Mouse (Mus musculus): Measurements from ENCODE around the gene Etl4. TPM values are rescaled to one million over a fixed set of nuclear protein-coding genes. Genes with fewer than 3 reads are reported as not detected.
"Not testable (repeated sequence)": the region's sequence is repeated elsewhere in the genome, so short reads cannot be mapped to it uniquely, and the experiment has no call there.

The Etl4 gene
- polyA plus RNA-seq, 1 experiment from 2014 or later, result 2.5 TPM

DNA sequence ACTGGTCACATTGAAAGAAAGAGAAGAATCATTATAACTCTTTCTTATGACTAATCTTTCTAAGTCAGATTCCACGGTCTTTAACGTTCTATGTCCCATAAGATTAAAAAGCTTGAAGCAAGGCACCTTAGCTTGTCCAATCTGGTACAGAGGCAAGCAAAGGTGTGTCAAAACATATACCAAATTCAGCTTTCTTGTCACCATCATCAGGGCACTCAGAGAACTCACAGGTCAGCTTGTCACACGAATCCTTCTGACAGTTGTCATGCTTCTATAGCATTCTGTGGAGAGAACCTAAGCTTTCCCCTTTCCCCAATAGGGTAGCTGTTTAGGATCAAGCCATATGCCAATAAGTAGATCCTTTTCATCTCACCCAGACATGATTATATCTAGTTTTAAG lies 267.7 kb downstream of the Etl4 start:
- not testable (repeated sequence) for ATAC-seq (ENCODE audit: low FRiP score, low TSS enrichment); H3K27ac ChIP-seq (replicated peaks; ENCODE audit: low read depth, low read length)

DNA sequence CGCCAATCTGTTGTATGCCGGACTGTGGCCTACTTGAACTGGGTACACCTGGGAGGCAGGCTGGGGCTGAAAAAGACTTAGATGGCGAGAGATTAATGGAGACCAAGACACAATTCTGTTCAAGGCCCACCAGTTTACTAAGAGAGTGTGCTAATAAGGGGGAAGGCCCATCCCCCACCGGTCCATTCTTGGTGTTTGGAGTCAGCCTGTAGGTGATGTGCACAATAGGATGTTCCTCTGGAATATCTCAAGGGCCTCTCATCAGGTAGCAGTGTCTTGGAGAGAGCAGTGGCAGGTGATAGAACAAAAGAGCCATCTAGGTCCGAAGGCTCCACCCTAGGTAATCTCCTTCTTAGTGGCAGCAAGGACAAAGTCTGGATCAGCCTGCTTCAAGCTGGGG lies 271.0 kb downstream of the Etl4 start:
- H3K27ac ChIP-seq (replicated peaks; ENCODE audit: low read depth, low read length); H3K9me3 ChIP-seq (ENCODE audit: control insufficient read depth, low read length); H3K27me3 ChIP-seq (ENCODE audit: control insufficient read depth, insufficient read depth, low read length); ATAC-seq (ENCODE audit: low FRiP score, low TSS enrichment); DNase-seq; H3K9ac ChIP-seq (replicated peaks; ENCODE audit: low read length); H3K36me3 ChIP-seq (ENCODE audit: control insufficient read depth, insufficient read depth, low read length); H3K4me1 ChIP-seq (ENCODE audit: control insufficient read depth, insufficient read depth, low read length); H3K4me3 ChIP-seq (replicated peaks; ENCODE audit: low read depth, low read length); H3K4me2 ChIP-seq (ENCODE audit: low read length): not testable (repeated sequence)
- WGBS, result 94% methylated on average over 5 of the region's 5 CpGs

More for the DNA sequence above, 267.7 kb downstream of the Etl4 start:
- H3K4me2 ChIP-seq (ENCODE audit: low read length); H3K9ac ChIP-seq (replicated peaks; ENCODE audit: low read length); H3K9me3 ChIP-seq (ENCODE audit: control insufficient read depth, low read length); H3K36me3 ChIP-seq (ENCODE audit: control insufficient read depth, insufficient read depth, low read length); H3K4me3 ChIP-seq (replicated peaks; ENCODE audit: low read depth, low read length); DNase-seq; H3K4me1 ChIP-seq (ENCODE audit: control insufficient read depth, insufficient read depth, low read length); H3K27me3 ChIP-seq (ENCODE audit: control insufficient read depth, insufficient read depth, low read length): not testable (repeated sequence)
- 88% methylated on average over 3 of the region's 3 CpGs for WGBS

DNA sequence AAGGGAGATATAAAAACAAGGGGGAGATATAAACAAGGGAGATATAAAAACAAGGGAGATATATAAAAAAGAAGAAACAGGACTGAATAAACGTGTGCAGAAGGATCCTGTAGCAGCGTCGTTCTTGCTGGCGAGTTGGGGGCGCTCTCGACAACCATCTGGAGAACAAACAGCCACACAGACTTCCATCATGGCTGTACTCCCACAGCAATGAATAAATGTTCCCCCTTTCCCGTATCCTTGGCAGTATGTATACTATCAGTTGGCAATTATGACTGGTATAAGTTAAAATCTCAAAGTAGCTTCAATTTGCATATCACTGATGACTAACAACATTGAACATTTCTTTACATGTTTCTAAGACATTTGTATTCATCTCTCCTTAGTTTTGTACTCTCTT lies 277.6 kb downstream of the Etl4 start:
- not testable (repeated sequence) for ATAC-seq (ENCODE audit: low FRiP score, low TSS enrichment); H3K9ac ChIP-seq (replicated peaks; ENCODE audit: low read length); H3K4me1 ChIP-seq (ENCODE audit: control insufficient read depth, insufficient read depth, low read length); H3K27ac ChIP-seq (replicated peaks; ENCODE audit: low read depth, low read length); H3K9me3 ChIP-seq (ENCODE audit: control insufficient read depth, low read length); H3K4me2 ChIP-seq (ENCODE audit: low read length); DNase-seq; H3K27me3 ChIP-seq (ENCODE audit: control insufficient read depth, insufficient read depth, low read length); H3K36me3 ChIP-seq (ENCODE audit: control insufficient read depth, insufficient read depth, low read length); H3K4me3 ChIP-seq (replicated peaks; ENCODE audit: low read depth, low read length)
- 92% methylated on average over 7 of the region's 7 CpGs for WGBS

DNA sequence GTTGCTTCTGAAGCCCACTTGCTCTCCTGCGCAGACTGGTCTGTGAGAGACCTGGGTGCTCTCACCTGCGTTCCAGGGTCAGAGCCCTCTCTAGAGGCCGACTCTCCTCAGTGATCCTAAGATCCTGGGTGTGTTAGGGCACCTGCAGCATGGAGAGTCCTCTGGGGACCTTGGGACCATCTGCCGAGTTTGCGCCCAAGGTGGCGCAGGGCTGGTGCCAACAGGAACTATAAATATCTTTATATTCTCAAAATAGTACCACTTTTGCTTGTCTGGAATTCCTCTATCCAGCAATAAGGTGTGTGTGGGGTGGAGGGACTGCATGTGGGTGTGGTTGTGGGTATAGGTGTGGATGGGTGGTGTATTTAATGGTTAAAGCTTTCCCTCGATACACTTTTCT lies 293.4 kb downstream of the Etl4 start:
- no peak overlapping the region for H3K4me2 ChIP-seq (ENCODE audit: low read length)
- H3K9me3 ChIP-seq (ENCODE audit: control insufficient read depth, low read length), result no peaks in the 10 kb centered on the region
- H3K36me3 ChIP-seq (ENCODE audit: control insufficient read depth, insufficient read depth, low read length), result no peaks in the 10 kb centered on the region
- no peak overlapping the region for H3K4me3 ChIP-seq (replicated peaks; ENCODE audit: low read depth, low read length)
- DNase-seq, result no peak
- H3K27me3 ChIP-seq (ENCODE audit: control insufficient read depth, insufficient read depth, low read length), result no peaks in the 10 kb centered on the region
- ATAC-seq (ENCODE audit: low FRiP score, low TSS enrichment), result no peak
- H3K9ac ChIP-seq (replicated peaks; ENCODE audit: low read length), result no peak overlapping the region
- WGBS, result 88% methylated on average over 7 of the region's 7 CpGs
- H3K4me1 ChIP-seq (ENCODE audit: control insufficient read depth, insufficient read depth, low read length), result no peaks in the 10 kb centered on the region
- H3K27ac ChIP-seq (replicated peaks; ENCODE audit: low read depth, low read length), result no peak overlapping the region

DNA sequence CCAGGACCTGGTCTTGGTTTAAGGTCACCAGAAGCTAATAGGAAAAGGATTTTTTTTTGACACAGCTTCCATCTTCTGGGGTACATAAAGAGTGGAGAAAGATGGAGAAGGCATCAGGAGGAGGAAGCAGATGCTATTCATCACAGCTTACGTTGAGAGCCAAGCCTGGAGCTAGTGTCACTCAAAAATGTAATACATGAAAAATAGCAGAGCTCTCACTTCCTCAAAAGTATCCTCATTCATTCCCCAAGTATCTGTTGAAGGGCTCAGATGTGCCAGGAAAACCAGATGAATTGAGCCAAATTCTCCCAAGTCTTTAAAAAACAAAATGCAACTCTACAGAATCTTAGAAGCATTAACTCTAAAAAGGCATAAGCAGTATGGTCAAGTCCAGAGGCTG lies 297.1 kb downstream of the Etl4 start:
- Histone ChIP-seq H3K4me2 (ENCODE audit: low read length) (no peak overlapping the region), H3K9me3 (ENCODE audit: control insufficient read depth, low read length) (no peaks in the 10 kb centered on the region), H3K4me1 (ENCODE audit: control insufficient read depth, insufficient read depth, low read length) (no peaks in the 10 kb centered on the region), H3K27ac (replicated peaks; ENCODE audit: low read depth, low read length) (no peak overlapping the region), H3K36me3 (ENCODE audit: control insufficient read depth, insufficient read depth, low read length) (no peaks in the 10 kb centered on the region), H3K4me3 (replicated peaks; ENCODE audit: low read depth, low read length) (no peak overlapping the region), H3K27me3 (ENCODE audit: control insufficient read depth, insufficient read depth, low read length) (no peaks in the 10 kb centered on the region), H3K9ac (replicated peaks; ENCODE audit: low read length) (no peak overlapping the region)
- no peak for DNase-seq
- no peak for ATAC-seq (ENCODE audit: low FRiP score, low TSS enrichment)
- 93% methylated on average over 1 of the region's 1 CpGs for WGBS

DNA sequence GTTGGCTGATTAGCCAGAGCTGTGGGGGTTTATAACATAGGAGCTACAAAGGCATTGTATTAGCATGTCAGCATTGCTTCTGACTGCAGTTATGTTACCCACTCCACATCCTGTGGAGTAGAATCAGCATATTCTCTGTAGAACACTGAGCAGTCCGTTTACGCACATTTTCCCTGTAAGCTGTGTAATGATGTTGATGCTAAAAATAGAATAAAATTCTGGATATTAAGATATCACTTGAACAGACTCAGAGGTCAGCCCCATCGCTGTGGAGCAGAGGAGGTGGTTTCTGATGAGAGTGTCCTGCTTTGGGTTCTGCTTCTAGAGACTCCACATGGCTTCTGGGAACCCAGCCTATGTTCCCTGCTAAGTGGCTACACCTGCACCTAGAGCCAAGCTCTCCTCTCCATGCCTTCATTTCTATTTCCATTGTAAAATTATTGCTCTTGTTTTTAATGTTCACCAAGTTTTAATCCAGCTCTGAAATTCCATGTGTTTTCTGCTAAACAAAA lies 299.2 kb downstream of the Etl4 start:
- no peak overlapping the region for H3K9ac ChIP-seq (replicated peaks; ENCODE audit: low read length)
- H3K27me3 ChIP-seq (ENCODE audit: control insufficient read depth, insufficient read depth, low read length), result no peaks in the 10 kb centered on the region

DNA sequence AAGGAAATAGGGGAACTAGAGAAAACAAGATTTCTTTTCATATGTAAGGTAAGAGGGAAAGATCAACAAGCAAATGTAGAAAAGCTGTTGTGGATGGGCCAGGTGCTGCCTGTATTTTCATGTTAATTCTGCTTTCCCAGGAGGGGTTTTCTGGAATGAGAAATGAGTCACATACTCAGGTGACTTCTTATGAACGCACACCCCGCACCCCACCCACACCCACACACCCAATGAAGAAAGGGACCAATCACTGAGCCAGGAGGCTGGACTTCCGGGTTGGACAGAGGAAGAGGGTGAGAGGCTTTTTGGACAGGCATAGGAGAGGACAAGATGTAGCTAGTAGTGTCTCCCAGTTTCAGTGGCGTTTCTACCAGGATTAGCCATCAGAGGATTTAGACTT lies 299.8 kb downstream of the Etl4 start:
- H3K4me3 ChIP-seq (replicated peaks; ENCODE audit: low read depth, low read length), result no peak overlapping the region
- no peak overlapping the region for H3K27ac ChIP-seq (replicated peaks; ENCODE audit: low read depth, low read length)
- H3K4me1 ChIP-seq (ENCODE audit: control insufficient read depth, insufficient read depth, low read length), result no peaks in the 10 kb centered on the region
- WGBS, result 48% methylated on average over 4 of the region's 4 CpGs
- H3K36me3 ChIP-seq (ENCODE audit: control insufficient read depth, insufficient read depth, low read length), result no peaks in the 10 kb centered on the region
- ATAC-seq (ENCODE audit: low FRiP score, low TSS enrichment) (no peak), DNase-seq (no peak)
- H3K4me2 ChIP-seq (ENCODE audit: low read length), result no peak overlapping the region
- no peak overlapping the region for H3K9ac ChIP-seq (replicated peaks; ENCODE audit: low read length)
- no peaks in the 10 kb centered on the region for H3K27me3 ChIP-seq (ENCODE audit: control insufficient read depth, insufficient read depth, low read length)
- H3K9me3 ChIP-seq (ENCODE audit: control insufficient read depth, low read length), result no peaks in the 10 kb centered on the region

More for the DNA sequence above, 299.2 kb downstream of the Etl4 start:
- no peaks in the 10 kb centered on the region for H3K4me1 ChIP-seq (ENCODE audit: control insufficient read depth, insufficient read depth, low read length)
- no peak overlapping the region for H3K4me2 ChIP-seq (ENCODE audit: low read length)
- ATAC-seq (ENCODE audit: low FRiP score, low TSS enrichment) (no peak), DNase-seq (no peak)
- WGBS, result 80% methylated on average over 3 of the region's 3 CpGs
- H3K4me3 ChIP-seq (replicated peaks; ENCODE audit: low read depth, low read length), result no peak overlapping the region
- no peaks in the 10 kb centered on the region for H3K9me3 ChIP-seq (ENCODE audit: control insufficient read depth, low read length)
- H3K36me3 ChIP-seq (ENCODE audit: control insufficient read depth, insufficient read depth, low read length), result no peaks in the 10 kb centered on the region
- H3K27ac ChIP-seq (replicated peaks; ENCODE audit: low read depth, low read length), result no peak overlapping the region

DNA sequence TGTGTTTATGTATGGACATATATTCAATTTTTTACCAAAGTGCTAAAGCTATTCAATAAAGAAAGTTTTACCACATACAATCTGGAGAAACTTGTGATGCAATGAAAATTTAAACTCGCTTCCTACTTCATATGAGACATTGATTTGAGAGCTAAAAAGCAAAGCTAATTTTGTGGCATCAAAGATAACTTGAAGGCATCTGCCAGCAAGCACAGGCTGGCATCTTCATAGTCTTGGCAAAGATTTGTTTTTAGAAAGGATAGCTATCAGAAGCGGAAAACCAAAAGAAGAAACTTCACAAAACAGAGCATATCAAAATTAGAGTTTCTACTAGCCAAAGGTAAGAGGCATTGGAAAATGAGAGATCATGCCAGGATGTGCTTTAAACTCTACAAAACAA lies 306.7 kb downstream of the Etl4 start:
- ATAC-seq (ENCODE audit: low FRiP score, low TSS enrichment), result no peak
- WGBS, result 94% methylated on average over 2 of the region's 2 CpGs
- no peaks in the 10 kb centered on the region for H3K4me1 ChIP-seq (ENCODE audit: control insufficient read depth, insufficient read depth, low read length)
- H3K4me3 ChIP-seq (replicated peaks; ENCODE audit: low read depth, low read length), result no peak overlapping the region
- no peak for DNase-seq
- H3K9me3 ChIP-seq (ENCODE audit: control insufficient read depth, low read length), result no peaks in the 10 kb centered on the region
- no peaks in the 10 kb centered on the region for H3K27me3 ChIP-seq (ENCODE audit: control insufficient read depth, insufficient read depth, low read length)
- no peak overlapping the region for H3K4me2 ChIP-seq (ENCODE audit: low read length)
- no peak overlapping the region for H3K27ac ChIP-seq (replicated peaks; ENCODE audit: low read depth, low read length)
- no peak overlapping the region for H3K9ac ChIP-seq (replicated peaks; ENCODE audit: low read length)
- no peaks in the 10 kb centered on the region for H3K36me3 ChIP-seq (ENCODE audit: control insufficient read depth, insufficient read depth, low read length)

DNA sequence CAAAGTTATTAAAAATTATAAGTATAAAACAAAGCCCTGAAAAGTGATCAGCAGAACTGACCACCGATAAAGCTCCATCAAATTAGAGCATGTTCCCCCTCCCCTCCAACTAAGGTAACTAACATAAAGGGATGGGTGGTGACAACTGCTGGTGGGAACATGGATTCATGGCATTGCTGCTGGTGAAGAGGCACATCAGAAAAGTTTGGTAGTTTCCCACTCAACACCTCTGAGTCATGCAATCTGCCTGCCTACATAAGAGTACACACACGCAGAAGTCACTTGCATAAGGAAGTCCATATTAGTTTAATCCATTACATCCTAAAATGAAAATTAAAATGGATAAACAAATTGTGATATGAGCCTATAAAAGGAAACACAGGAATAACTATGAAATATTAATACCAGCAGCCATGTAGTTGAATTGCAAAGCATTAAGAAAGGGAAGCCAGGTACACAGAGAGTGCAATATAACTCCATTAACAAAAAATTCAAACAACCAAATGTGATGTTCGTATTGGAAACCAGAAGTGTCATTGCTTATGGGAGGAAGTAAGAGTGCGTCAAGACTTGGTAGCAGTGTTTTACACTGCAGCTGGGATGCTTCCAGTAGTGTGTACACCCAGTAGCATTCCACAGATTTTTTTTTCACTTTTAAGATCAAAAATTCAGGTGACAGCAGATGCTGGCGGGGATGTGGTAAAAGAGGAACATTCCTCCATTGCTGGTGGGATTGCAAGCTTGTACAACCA lies 307.3 kb downstream of the Etl4 start:
- Histone ChIP-seq H3K4me2 (ENCODE audit: low read length) (no peak overlapping the region), H3K36me3 (ENCODE audit: control insufficient read depth, insufficient read depth, low read length) (no peaks in the 10 kb centered on the region), H3K4me1 (ENCODE audit: control insufficient read depth, insufficient read depth, low read length) (no peaks in the 10 kb centered on the region), H3K27me3 (ENCODE audit: control insufficient read depth, insufficient read depth, low read length) (no peaks in the 10 kb centered on the region), H3K4me3 (replicated peaks; ENCODE audit: low read depth, low read length) (no peak overlapping the region), H3K27ac (replicated peaks; ENCODE audit: low read depth, low read length) (no peak overlapping the region), H3K9ac (replicated peaks; ENCODE audit: low read length) (no peak overlapping the region), H3K9me3 (ENCODE audit: control insufficient read depth, low read length) (no peaks in the 10 kb centered on the region)
- 94% methylated on average over 5 of the region's 5 CpGs for WGBS
- DNase-seq, result no peak
- no peak for ATAC-seq (ENCODE audit: low FRiP score, low TSS enrichment)

All from midbrain, embryonic 14.5 days (tissue).